Mouse (Mus musculus) gonadal fat pad, adult 2 months (tissue): ENCODE measurements at regions not wholly inside any gene's neighbourhood (a gene's known extent, or its start where the extent isn't known, plus 50 kb on each side); places are given as distances from the start of the nearest gene placed in this dataset.

ENCODE experiments used
- DNase-seq: peaks from one replicate; pipeline ENCODE4 v3.0.0-alpha.2; 2012; ENCODE audit warnings: low read depth

- DNase-seq = peak; percentile 70
These were observed 430.4 kb downstream of the Adgrl2 start for GRCm38 (mm10) chr3:148559752-148560460.

GRCm38 (mm10) chr3:148558592-148559157 lies 431.7 kb downstream of the Adgrl2 start:
- peak; percentile 60 for DNase-seq

GRCm38 (mm10) chr3:148555324-148555723 lies 435.0 kb downstream of the Adgrl2 start:
- DNase-seq = no peak

- no peak for DNase-seq
These were observed 439.6 kb downstream of the Adgrl2 start for GRCm38 (mm10) chr3:148550716-148551115.

- no peak for DNase-seq
These were observed 445.4 kb downstream of the Adgrl2 start for GRCm38 (mm10) chr3:148544929-148545328.

- no peak for DNase-seq
These were observed 448.1 kb downstream of the Adgrl2 start for GRCm38 (mm10) chr3:148542217-148542616.

- DNase-seq = no peak
These were observed 452.6 kb downstream of the Adgrl2 start for GRCm38 (mm10) chr3:148537669-148538271.

- DNase-seq = no peak
These were observed 460.5 kb downstream of the Adgrl2 start for GRCm38 (mm10) chr3:148529893-148530292.

- no peak for DNase-seq
These were observed 480.0 kb downstream of the Adgrl2 start for GRCm38 (mm10) chr3:148510381-148510780.

GRCm38 (mm10) chr3:148504928-148505327 lies 485.4 kb downstream of the Adgrl2 start:
- DNase-seq = no peak

GRCm38 (mm10) chr3:148503432-148503831 lies 486.9 kb downstream of the Adgrl2 start:
- DNase-seq = no peak

GRCm38 (mm10) chr3:148501801-148502200 lies 488.6 kb downstream of the Adgrl2 start:
- peak; percentile 95 for DNase-seq

- DNase-seq = no peak
These were observed 493.7 kb downstream of the Adgrl2 start for GRCm38 (mm10) chr3:148496672-148497071.

GRCm38 (mm10) chr3:148491287-148491686 lies 499.1 kb downstream of the Adgrl2 start:
- DNase-seq = no peak

GRCm38 (mm10) chr3:148489201-148489600 lies 501.2 kb downstream of the Adgrl2 start:
- no peak for DNase-seq

- no peak for DNase-seq
These were observed 502.4 kb downstream of the Adgrl2 start for GRCm38 (mm10) chr3:148487949-148488348.

GRCm38 (mm10) chr3:148475862-148476261 lies 514.5 kb downstream of the Adgrl2 start:
- DNase-seq = no peak

GRCm38 (mm10) chr3:148472943-148473444 lies 517.4 kb downstream of the Adgrl2 start:
- no peak for DNase-seq

GRCm38 (mm10) chr3:148465456-148465855 lies 524.9 kb downstream of the Adgrl2 start:
- no peak for DNase-seq

- no peak for DNase-seq
These were observed 527.6 kb downstream of the Adgrl2 start for GRCm38 (mm10) chr3:148462791-148463190.

- no peak for DNase-seq
These were observed 541.5 kb downstream of the Adgrl2 start for GRCm38 (mm10) chr3:148448888-148449287.

- DNase-seq = no peak
These were observed 541.9 kb downstream of the Adgrl2 start for GRCm38 (mm10) chr3:148448465-148448864.

- DNase-seq = no peak
These were observed 543.5 kb downstream of the Adgrl2 start for GRCm38 (mm10) chr3:148446845-148447244.
